Mouse (Mus musculus): ENCODE results near the gene Bsn.

The Bsn gene

DNA sequence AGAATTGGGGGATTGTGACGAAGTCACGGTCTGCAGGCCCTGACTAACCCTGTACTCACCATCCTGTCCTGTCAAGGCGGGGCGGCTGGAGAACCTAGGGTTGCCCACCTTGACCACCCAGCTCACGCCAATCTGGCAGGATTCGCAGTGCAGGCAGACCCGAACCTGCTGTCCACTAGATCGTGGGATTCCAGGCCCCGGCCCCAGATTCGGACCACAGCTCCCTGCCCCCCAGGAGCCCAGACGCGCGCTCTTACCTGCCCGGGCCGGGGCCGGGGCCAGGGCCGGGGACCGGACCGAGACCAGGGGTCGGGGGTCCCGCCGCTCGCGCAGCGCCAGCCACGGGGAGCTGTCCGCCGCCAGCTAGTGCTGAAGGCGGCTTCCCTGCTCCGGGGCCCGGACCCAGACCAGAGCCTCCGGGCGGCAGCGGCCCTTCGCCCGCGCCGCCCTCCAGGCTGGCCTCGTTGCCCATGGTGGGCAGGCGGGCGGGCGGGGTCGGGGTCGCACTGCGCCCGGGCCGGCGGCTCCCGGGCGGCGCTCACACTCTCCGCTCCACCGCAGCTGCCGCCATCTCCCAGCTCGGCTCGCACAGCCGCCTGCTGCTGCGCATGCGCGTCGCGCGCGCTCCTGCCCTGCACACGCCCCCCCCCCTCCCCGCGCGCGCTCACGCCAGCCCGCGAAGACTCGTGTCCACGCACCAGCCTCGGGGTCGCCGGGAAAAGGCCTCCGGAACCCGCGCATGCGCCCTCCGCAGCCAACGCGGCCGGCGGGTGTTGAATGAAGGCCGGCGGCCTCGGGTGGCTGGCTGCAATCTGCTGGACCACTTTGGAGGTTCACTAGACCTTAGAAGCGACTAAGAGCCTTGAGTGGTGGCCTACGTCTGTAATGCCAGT, at the start of gene Bsn:
TSS of gene Bsn (minus strand) at position 598 of the 893 bp plus-strand sequence.
- peak; percentile 86 for DNase-seq (ENCODE audit: extremely low spot score, low spot score)

DNA sequence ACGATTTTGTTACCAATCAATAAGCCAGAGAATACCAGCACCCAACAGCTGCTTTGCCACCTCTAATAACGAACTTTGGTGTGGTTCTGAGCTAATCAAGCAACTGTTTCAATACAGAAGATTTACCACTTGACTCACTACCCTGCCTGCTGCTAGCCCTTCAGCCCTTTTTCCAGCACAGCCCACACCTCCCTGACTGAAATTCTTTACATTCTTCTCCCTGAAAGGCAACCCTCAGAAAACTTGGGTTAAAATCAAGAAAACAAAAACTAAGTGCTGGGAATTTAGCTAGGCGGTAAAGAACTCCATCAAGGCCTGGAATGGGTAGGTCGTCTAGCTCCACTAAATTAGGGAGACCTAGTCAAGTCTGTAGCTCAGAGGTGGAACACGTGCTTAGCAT, 49.8 kb upstream of the Bsn start:
- DNase-seq (ENCODE audit: extremely low spot score, low spot score): no peak

GRCm38 (mm10) chr9:108238831-108239230, 48.6 kb upstream of the Bsn start:
- DNase-seq (ENCODE audit: extremely low spot score, low spot score): no peak

- DNase-seq (ENCODE audit: extremely low spot score, low spot score): no peak
These were observed 48.2 kb upstream of the Bsn start for GRCm38 (mm10) chr9:108238402-108238801.

DNA sequence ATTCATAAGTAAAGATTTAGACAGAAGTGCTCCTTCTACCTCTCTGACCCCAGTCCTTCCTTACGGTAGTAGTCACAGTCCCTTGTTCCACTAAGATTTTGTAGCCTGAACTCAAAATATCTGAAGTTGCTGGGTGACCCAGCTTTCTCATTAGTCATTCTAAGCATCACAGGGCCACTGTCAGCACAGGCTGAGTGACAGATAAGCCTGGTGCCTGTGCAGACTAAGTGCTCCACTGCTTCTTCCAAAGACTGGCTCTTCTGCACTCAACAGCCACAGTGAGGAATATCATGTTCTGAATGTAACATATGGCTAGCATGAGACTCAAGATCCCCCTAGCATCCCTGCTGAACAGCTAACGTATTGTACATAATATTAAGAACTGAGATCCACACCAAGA, 44.5 kb upstream of the Bsn start:
- DNase-seq (ENCODE audit: extremely low spot score, low spot score): no peak

DNA sequence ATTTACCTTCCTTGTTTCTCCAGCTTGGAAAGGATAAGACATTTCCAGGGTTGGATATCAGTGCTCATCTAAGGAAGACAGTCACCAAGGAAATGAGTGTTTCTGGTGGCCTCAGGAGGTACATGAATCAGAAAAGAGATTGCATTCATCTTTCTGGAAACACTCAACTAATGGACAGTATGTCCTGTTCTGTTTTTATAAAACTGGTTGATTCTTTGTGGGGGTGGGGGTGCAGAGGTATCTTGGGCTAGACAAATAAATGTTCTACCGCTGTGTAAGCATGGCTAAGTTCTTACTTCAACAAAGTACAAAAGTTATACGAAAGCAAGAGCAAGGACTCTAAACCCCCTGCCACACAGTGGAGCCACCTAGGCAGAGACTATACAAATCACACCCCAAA, 42.7 kb upstream of the Bsn start:
- no peak for DNase-seq (ENCODE audit: extremely low spot score, low spot score)

DNA sequence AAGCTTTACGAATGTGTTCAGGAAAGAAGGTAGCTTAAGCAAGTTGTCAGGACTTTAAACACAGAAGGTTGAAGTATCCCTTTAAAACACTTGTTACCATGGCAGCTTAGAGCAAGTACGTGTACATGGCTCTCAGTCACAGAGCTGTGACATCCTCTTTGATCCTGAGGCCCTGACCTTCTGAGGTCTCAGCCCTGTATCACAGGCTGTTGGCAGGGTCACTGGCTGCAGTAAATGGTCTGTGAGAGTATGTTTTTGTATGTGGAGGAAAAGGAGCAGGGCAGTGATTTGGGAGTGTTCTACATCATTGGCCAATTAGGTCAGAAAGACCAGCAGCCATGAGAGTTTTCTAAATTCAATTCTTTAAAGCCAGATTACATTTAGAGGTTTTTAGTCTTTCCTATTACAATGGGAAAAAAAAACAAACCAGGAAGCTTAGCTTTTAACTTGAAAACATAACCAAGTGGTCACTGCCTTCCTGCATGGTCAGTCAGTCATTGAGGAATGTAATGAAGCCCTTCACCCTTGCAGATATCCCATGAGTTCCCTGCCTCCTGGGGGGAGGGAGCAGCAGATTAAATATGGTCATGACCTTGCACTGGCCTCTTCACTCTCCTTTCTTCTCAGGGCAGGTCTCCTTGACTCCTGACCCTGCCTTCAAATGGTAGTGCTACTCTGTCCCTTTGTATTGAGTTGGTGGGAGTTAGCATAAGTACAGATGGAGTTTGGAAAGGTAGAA, 37.9 kb upstream of the Bsn start:
- DNase-seq (ENCODE audit: extremely low spot score, low spot score): no peak

- no peak for DNase-seq (ENCODE audit: extremely low spot score, low spot score)
These were observed 35.0 kb upstream of the Bsn start for GRCm38 (mm10) chr9:108225166-108225565.

GRCm38 (mm10) chr9:108223633-108224032, 33.4 kb upstream of the Bsn start:
- DNase-seq (ENCODE audit: extremely low spot score, low spot score): no peak

DNA sequence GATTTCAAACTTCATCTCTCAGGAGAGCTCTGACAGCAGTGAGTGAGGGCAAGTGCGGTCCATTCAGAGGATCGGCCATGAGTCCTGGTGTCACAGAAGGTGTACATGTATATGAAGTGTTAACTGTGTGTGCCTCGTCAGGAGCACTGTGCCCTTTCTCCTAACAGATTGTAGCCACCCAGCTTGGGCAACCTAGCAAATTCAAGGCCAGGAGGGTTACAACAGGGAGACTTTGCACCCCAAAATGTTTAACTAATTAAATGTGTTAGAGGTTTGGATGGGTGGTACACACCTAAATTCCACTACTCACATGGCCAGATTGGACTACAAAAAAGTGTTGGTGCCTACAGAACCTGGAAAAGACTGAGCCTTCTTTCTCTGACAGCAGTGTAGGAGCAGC, 31.4 kb upstream of the Bsn start:
- no peak for DNase-seq (ENCODE audit: extremely low spot score, low spot score)

DNA sequence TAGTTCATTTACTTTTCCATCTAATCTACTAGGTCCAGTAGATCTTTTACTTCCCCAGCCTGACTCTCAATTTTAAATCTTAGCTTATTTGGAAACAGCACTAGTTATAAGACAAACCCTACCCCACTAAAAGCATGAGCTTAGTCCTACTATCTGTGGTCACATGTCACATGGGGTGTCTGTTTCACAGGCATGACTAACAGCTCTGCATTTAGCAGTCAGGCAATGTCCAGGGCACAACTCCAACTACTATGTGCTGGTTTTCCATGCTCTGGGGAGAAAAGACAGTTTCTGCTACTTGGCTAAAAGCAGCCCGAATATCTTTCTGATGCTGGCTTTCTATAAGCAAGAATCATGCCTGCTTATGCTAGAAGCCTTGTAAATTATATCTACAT, 30.2 kb upstream of the Bsn start:
- DNase-seq (ENCODE audit: extremely low spot score, low spot score): no peak

- no peak for DNase-seq (ENCODE audit: extremely low spot score, low spot score)
These were observed 29.7 kb upstream of the Bsn start for GRCm38 (mm10) chr9:108219766-108220379.

- no peak for DNase-seq (ENCODE audit: extremely low spot score, low spot score)
These were observed 27.9 kb upstream of the Bsn start for GRCm38 (mm10) chr9:108217936-108218543.

- DNase-seq (ENCODE audit: extremely low spot score, low spot score): no peak
These were observed 27.2 kb upstream of the Bsn start for GRCm38 (mm10) chr9:108217406-108217805.

GRCm38 (mm10) chr9:108213105-108213504, 22.9 kb upstream of the Bsn start:
- DNase-seq (ENCODE audit: extremely low spot score, low spot score): peak; percentile 32

GRCm38 (mm10) chr9:108212426-108212825, 22.2 kb upstream of the Bsn start:
- DNase-seq (ENCODE audit: extremely low spot score, low spot score): no peak

GRCm38 (mm10) chr9:108205571-108205901, 15.4 kb upstream of the Bsn start:
- DNase-seq (ENCODE audit: extremely low spot score, low spot score): no peak

DNA sequence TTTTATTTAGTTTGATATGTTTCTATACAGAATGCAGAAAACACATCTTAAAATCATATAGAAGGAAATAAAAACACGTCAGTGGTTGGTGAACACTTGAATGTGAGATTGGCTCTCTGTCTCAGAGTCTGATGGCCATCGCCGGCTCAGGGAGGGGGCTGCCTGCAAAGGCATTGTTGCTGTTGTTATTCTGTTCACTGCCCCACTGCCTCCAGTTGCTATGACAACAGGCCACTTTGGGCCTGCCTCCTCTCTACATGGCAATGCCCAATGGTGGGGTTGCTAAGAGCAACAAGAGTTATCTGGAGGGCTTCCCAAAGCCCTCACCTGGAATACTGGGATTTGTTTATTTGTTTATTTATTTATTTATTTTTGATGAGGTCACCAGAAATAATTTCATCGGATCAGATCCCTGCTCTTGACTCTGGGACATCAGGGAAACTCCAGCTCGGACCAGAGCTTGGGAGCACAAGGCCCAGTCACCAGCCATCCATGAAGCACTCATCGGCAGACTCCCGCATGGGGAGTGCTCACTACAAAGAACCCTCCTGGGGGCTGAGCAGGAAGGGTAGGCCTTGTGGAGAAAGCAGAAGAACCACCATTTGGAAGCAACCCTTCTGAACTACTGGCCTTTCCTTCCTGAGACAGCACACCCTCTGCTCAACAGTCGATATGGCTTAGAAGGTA, 14.8 kb upstream of the Bsn start:
- peak; percentile 33 for DNase-seq (ENCODE audit: extremely low spot score, low spot score)

DNA sequence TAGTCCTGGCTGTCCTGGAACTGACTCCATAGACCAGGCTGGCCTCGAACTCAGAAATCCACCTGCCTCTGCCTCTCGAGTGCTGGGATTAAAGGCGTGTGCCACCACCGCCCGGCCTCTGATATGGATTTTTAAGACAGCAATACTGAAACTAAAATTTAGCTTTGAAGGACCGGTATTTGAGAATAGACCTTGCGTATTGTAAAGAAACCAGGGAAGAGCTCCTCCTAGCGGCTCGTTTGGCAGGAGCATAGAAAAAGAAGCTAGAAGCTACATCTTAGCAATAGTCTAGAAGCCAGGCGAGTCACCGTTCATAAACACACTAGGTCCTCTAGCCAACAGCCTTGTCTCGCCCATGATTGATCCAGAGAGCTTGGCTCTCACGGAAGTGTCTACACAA, 12.8 kb upstream of the Bsn start:
- DNase-seq (ENCODE audit: extremely low spot score, low spot score): peak; percentile 55

DNA sequence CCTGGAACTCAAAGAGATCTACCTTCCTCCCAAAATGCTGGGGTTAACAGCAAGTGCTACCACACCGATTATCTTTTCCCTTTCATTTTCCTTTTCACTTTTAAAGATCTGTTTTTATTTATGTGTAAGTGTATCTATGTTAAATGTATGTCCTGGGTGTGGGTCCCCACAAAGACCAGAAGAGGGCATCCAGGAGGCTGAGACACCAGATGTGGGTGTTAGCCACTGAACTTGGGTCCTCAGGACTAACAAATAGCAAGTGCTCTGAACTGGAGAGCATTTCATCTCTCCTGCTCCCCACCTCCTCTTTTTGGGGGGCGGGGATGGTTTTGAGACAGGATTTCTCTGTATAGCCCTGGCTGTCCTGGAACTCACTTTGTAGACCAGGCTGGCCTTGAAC, 12.0 kb upstream of the Bsn start:
- no peak for DNase-seq (ENCODE audit: extremely low spot score, low spot score)

- DNase-seq (ENCODE audit: extremely low spot score, low spot score): peak; percentile 88
These were observed 11.0 kb upstream of the Bsn start for GRCm38 (mm10) chr9:108201160-108201559.

Measured in neural tube, embryonic 10.5 days (tissue).